Comparison of ENCODE assay signal across 16 mouse cellular contexts in the genomic region with DNA sequence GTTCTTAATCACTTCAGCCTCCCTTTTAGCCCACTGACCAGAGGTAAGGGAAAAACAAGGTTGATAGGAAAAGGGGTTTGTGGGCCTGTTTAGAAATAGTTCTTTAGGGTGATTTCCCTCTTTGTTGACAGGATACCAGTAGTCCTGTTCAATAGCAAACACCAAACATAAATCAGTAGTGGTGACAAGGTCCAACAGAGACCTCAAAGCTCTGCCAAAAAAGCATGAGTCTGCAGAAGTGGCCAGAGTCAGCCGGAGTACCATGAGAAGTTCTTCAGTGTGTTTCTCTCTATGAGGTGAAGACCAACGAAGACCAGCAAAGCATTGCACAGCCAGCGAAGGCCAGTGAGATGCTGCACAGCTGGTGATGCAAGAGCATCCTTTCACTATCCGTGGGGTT.
"Had no signal": no experiment of that assay in that cellular context is flagged by ENCODE, and none has a peak within 500 bp of the region (broad histone marks: within the 10 kb centered on the region; RNA-seq: fewer than 3 reads in every experiment).

No protein-coding gene starts in this region.

- DNase-seq: retina, postnatal 1 day; right cerebral cortex, adult 18-20 months; right cerebral cortex, postnatal 14 days; right cerebral cortex, postnatal 25 days; right cerebral cortex, postnatal 4 days; spleen, adult 18-20 months; thymus, adult 18-20 months; thymus, adult 2 months; thymus, postnatal 14 days; thymus, postnatal 25 days; thymus, postnatal 36 days; thymus, postnatal 4 days had no signal

- H3K4me3 ChIP-seq: neural tube, embryonic 13.5 days; neural tube, embryonic 15.5 days; stomach, embryonic 15.5 days had no signal

- H3K9ac ChIP-seq: neural tube, embryonic 13.5 days; neural tube, embryonic 15.5 days; stomach, embryonic 15.5 days had no signal

- H3K36me3 ChIP-seq: neural tube, embryonic 13.5 days; neural tube, embryonic 15.5 days; stomach, embryonic 15.5 days had no signal

- H3K27me3 ChIP-seq: neural tube, embryonic 13.5 days; neural tube, embryonic 15.5 days; stomach, embryonic 15.5 days had no signal

- H3K27ac ChIP-seq: neural tube, embryonic 13.5 days; neural tube, embryonic 15.5 days; stomach, embryonic 15.5 days; stomach, postnatal 0 days had no signal

- H3K4me2 ChIP-seq: neural tube, embryonic 13.5 days; neural tube, embryonic 15.5 days; stomach, embryonic 15.5 days had no signal

- H3K9me3 ChIP-seq: neural tube, embryonic 13.5 days; neural tube, embryonic 15.5 days; stomach, embryonic 15.5 days had no signal
